Mouse (Mus musculus) liver, embryonic 11.5 days (tissue): ENCODE measurements around the gene Mogs. TPM values are rescaled to one million over a fixed set of nuclear protein-coding genes. Genes with fewer than 3 reads are reported as not detected.

Source experiments
- microRNA counts: library from miRNA; unstranded; fragments of <30 nt; microRNA quantifications from one replicate; lab custom pipeline; 2015
- microRNA-seq: library from miRNA; unstranded; fragments of <30 nt; microRNA quantifications from one replicate; pipeline ENCODE4, GENCODE M21; 2017; ENCODE audit warnings: borderline number of aligned reads
- polyA plus RNA-seq: library from polyadenylated mRNA; unstranded; fragments of >200 nt; fragmentation: Nextera tagmentation; extraction: Ambion mirVana; gene quantifications from 2 replicates; pipeline ENCODE4 v1.2.1, GENCODE M21; 2014

The Mogs gene
- polyA plus RNA-seq, 1 experiment from 2014 or later = 88.9 TPM

MicroRNAs within 50 kb of the gene (microRNA counts, 519-probe panel; counts per million panel counts)
- microRNA mmu-miR-3470a+mmu-miR-3470b (lab: Ali Mortazavi, UCI) = not detected

Small RNA genes lying within 50 kb of the gene (microRNA-seq; reads per million reads assigned to microRNA genes)
- not detected for gene Mir3470a

Other genes with a start within 250 kb of the Mogs start
- 0.14 and 0.34 TPM in 2 replicates for gene Sema4f, start 175.7 kb upstream of the Mogs start, polyA plus RNA-seq
- 6.8 and 8.2 TPM in 2 replicates for gene M1ap, start 168.6 kb upstream of the Mogs start, polyA plus RNA-seq
- gene Dok1, start 82.0 kb upstream of the Mogs start, polyA plus RNA-seq = 12.6 and 17.2 TPM in 2 replicates
- 5.0 and 6.2 TPM in 2 replicates for gene Loxl3, start 81.3 kb upstream of the Mogs start, polyA plus RNA-seq
- gene Aup1, start 61.0 kb upstream of the Mogs start, polyA plus RNA-seq = 220 and 230 TPM in 2 replicates
- gene Htra2, start 60.2 kb upstream of the Mogs start, polyA plus RNA-seq = 102 and 103 TPM in 2 replicates
- gene Dqx1, start 57.7 kb upstream of the Mogs start, polyA plus RNA-seq = 6.1 and 6.2 TPM in 2 replicates
- gene Tlx2, start 45.2 kb upstream of the Mogs start, polyA plus RNA-seq = 0.30 and 0.95 TPM in 2 replicates
- gene Pcgf1, start 37.6 kb upstream of the Mogs start, polyA plus RNA-seq = 25.0 and 27.8 TPM in 2 replicates
- 0.53 and 0.73 TPM in 2 replicates for gene Lbx2, start 29.1 kb upstream of the Mogs start, polyA plus RNA-seq
- gene Ccdc142, start 13.9 kb upstream of the Mogs start, polyA plus RNA-seq = 2.0 and 2.5 TPM in 2 replicates
- 2.7 and 2.9 TPM in 2 replicates for gene Gm42688, start 13.9 kb upstream of the Mogs start, polyA plus RNA-seq
- 110 and 115 TPM in 2 replicates for gene Mrpl53, start 6.5 kb upstream of the Mogs start, polyA plus RNA-seq
- gene Wbp1, start 6.1 kb downstream of the Mogs start, polyA plus RNA-seq = 45.1 and 50.3 TPM in 2 replicates
- 15.8 and 17.6 TPM in 2 replicates for gene Ino80b, start 9.9 kb downstream of the Mogs start, polyA plus RNA-seq
- 14.7 and 15.4 TPM in 2 replicates for gene Rtkn, start 20.0 kb downstream of the Mogs start, polyA plus RNA-seq
- gene Wdr54, start 40.9 kb downstream of the Mogs start, polyA plus RNA-seq = 2.3 and 4.3 TPM in 2 replicates
- gene 1700003E16Rik, start 40.9 kb downstream of the Mogs start, polyA plus RNA-seq = 0.08 and 0.12 TPM in 2 replicates
- gene Dctn1, start 50.4 kb downstream of the Mogs start, polyA plus RNA-seq = 56.3 and 63.4 TPM in 2 replicates
- 0.23 and 0.41 TPM in 2 replicates for gene Slc4a5, start 104.3 kb downstream of the Mogs start, polyA plus RNA-seq
- 119 and 120 TPM in 2 replicates for gene Mthfd2, start 210.4 kb downstream of the Mogs start, polyA plus RNA-seq
- 78.5 and 84.8 TPM in 2 replicates for gene Mob1a, start 210.5 kb downstream of the Mogs start, polyA plus RNA-seq
- 307 and 333 TPM in 2 replicates for gene Bola3, start 233.7 kb downstream of the Mogs start, polyA plus RNA-seq